Mouse (Mus musculus) forebrain, embryonic 14.5 days (tissue): ENCODE results near the gene Prune2. TPM values are rescaled to one million over a fixed set of nuclear protein-coding genes. Genes with fewer than 3 reads are reported as not detected.

Experiments used
- ATAC-seq: fragments of 200-750 bp; cut with Nextera tagmentation; 2 replicates; pipeline ENCODE4 v1.8.0; 2017; ENCODE audit warnings: mild to moderate bottlenecking, moderate library complexity
- DNase-seq: peaks from one replicate; pipeline ENCODE4 v3.0.0-alpha.2; 2015; ENCODE audit warnings: low spot score
- H3K27ac ChIP-seq: fragments of 300-500 bp; sonication (generic); 2 replicates; pipeline ENCODE4 v1.5.1; 2014; ENCODE audit warnings: low read depth, mild to moderate bottlenecking, control low read depth, low read length, moderate library complexity
- H3K27me3 ChIP-seq: fragments of 300-500 bp; sonication (generic); replicated peaks from 2 replicates; pipeline ENCODE4 v1.6.1; 2014; ENCODE audit warnings: low read length, control low read depth, mixed read lengths; ENCODE audit not compliant: control insufficient read depth, insufficient read depth
- H3K36me3 ChIP-seq: fragments of 300-500 bp; sonication (generic); 2 replicates; pipeline ENCODE4 v1.6.1; 2014; ENCODE audit warnings: low read length, control low read depth; ENCODE audit not compliant: control insufficient read depth, insufficient read depth
- H3K4me1 ChIP-seq: fragments of 300-500 bp; sonication (generic); 2 replicates; pipeline ENCODE4 v1.6.1; 2014; ENCODE audit warnings: antibody characterized with exemption, low read length, control low read depth; ENCODE audit not compliant: control insufficient read depth, insufficient read depth
- H3K4me2 ChIP-seq: fragments of 300-500 bp; sonication (generic); 2 replicates; pipeline ENCODE4 v1.6.1; 2014; ENCODE audit warnings: mild to moderate bottlenecking, control low read depth, low read length
- H3K4me3 ChIP-seq: fragments of 300-500 bp; sonication (generic); 2 replicates; pipeline ENCODE4 v1.5.1; 2014; ENCODE audit warnings: low read depth, low read length, control low read depth
- H3K9ac ChIP-seq: fragments of 300-500 bp; sonication (generic); 2 replicates; pipeline ENCODE4 v1.6.1; 2014; ENCODE audit warnings: mild to moderate bottlenecking, low read length, control low read depth, moderate library complexity
- H3K9me3 ChIP-seq: fragments of 300-500 bp; sonication (generic); replicated peaks from 2 replicates; pipeline ENCODE4 v1.6.1; 2016; ENCODE audit warnings: low read length, control low read depth, mixed read lengths; ENCODE audit not compliant: control insufficient read depth
- WGBS: fragments of 180-500 bp; shearing (Covaris S2); extraction: QIAGEN DNeasy Blood & Tissue Kit; methylation state at CpG from one replicate; pipeline ENCODE4 v1.1.7; 2014; 5-methylcytosine and 5-hydroxymethylcytosine counted together
- polyA plus RNA-seq: library from polyadenylated mRNA; unstranded; fragments of >200 nt; fragmentation: Nextera tagmentation; extraction: Ambion mirVana; gene quantifications from 2 replicates; pipeline ENCODE4 v1.2.1, GENCODE M21; 2014

Gene Prune2
- polyA plus RNA-seq, 1 experiment from 2014 or later: 2.6 TPM

DNA sequence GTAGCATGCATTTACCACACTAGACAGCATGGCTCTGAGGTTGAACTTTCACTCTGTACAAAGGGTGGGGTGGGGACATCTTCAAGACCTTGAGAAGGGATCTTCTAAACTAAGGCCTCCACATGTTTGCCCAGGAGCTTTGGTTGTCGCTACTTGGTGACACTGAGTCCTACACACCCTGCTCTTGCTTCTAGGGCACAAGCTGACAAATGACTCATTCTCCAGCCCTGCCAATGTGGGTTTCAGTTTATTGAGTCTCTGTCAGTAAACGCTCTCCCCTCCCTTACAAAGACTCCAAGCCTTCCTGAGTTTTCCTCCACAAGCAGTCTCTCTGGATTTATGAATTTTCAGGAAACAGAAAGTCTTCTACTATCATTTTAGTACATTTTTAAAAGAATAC is 307.3 kb downstream of the Prune2 start:
- Histone ChIP-seq H3K4me1 (no peaks in the 10 kb centered on the region), H3K36me3 (no peaks in the 10 kb centered on the region), H3K27ac (no peak overlapping the region), H3K4me2 (no peak overlapping the region), H3K4me3 (no peak overlapping the region), H3K9me3 (no peaks in the 10 kb centered on the region), H3K9ac (no peak overlapping the region), H3K27me3 (no peaks in the 10 kb centered on the region)
- ATAC-seq (no peak), DNase-seq (no peak)
- WGBS: 96% methylated on average over 2 of the region's 2 CpGs

DNA sequence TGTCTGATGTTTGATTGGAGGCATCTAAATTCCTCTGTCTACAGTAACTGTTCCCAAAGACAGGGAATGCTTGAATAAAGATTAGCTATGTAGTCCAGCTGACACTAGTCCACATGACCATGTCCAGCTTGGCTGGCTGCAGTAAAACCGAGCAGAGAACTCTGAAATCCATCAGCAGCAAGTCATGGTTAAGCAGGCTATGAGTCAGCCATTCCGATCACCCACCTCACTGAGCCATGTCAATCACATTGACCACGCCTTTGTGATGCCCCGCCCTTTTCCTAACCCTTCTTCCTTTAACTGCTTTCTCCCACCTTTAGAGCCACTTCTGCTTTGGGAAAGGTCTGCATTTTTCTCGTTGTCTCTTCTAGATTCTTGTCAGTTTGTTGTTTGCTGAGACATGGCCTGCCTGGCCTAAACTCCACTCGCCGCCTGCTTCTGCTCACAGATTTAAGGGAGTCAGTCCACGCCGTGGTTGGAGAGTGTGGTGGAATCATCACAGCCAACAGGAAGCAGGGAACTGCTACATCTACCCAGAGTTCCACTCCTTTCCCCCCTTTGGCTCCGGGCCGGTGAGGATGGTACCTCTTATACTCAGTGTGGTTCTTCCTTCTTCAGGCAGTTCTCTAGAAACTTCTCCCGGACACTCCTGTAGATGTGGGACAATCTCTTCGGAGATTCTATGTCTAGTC is 307.9 kb downstream of the Prune2 start:
- H3K4me3 ChIP-seq: no peak overlapping the region
- 91% methylated on average over 13 of the region's 13 CpGs for WGBS
- H3K9me3 ChIP-seq: 0 out of 2 replicates have a peak, but pooled peaks cover 3% of the 10 kb centered on the region
- no peak overlapping the region for H3K9ac ChIP-seq
- H3K27ac ChIP-seq: no peak overlapping the region
- H3K36me3 ChIP-seq: no peaks in the 10 kb centered on the region
- DNase-seq: no peak
- H3K4me1 ChIP-seq: no peaks in the 10 kb centered on the region
- H3K27me3 ChIP-seq: no peaks in the 10 kb centered on the region
- no peak for ATAC-seq
- no peak overlapping the region for H3K4me2 ChIP-seq

DNA sequence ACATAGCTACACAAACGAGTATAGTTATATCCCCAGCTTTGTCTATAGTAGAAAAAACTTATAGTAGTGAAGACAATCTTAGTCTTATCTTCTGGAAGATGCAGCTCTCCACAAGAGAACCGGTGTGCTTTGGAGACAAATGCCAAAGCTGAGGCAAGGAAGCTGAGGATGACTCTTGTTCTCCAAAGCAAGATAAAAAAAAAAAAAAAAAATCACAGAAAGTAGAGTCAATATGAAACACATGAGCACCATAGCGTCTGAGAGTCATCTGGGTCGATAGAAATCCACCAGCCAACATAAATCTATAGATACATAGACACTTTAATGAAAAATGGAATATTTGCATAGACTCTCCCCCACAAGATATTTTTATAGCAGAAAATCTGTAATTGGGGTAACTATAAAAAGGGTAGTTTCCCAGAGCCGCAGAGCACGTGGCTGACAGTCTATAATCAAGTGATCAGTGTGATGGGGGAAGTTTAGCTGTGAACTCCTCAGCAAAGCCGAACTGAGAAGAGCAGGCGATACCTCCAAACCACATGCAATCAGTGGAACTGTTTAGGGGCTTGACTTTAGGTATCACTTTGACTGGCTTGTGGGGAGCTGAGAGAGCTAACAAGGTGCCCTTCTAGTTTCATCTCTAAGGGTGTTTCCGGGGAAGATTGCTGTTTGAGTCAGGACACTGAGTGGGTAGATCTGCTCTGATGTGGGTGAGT is 308.7 kb downstream of the Prune2 start:
- WGBS: 92% methylated on average over 9 of the region's 9 CpGs
- no peaks in the 10 kb centered on the region for H3K36me3 ChIP-seq
- no peak for DNase-seq
- H3K9me3 ChIP-seq: 0 out of 2 replicates have a peak, but pooled peaks cover 3% of the 10 kb centered on the region
- no peak overlapping the region for H3K9ac ChIP-seq
- no peaks in the 10 kb centered on the region for H3K4me1 ChIP-seq
- no peak for ATAC-seq
- H3K27me3 ChIP-seq: no peaks in the 10 kb centered on the region
- no peak overlapping the region for H3K27ac ChIP-seq
- no peak overlapping the region for H3K4me3 ChIP-seq
- no peak overlapping the region for H3K4me2 ChIP-seq

DNA sequence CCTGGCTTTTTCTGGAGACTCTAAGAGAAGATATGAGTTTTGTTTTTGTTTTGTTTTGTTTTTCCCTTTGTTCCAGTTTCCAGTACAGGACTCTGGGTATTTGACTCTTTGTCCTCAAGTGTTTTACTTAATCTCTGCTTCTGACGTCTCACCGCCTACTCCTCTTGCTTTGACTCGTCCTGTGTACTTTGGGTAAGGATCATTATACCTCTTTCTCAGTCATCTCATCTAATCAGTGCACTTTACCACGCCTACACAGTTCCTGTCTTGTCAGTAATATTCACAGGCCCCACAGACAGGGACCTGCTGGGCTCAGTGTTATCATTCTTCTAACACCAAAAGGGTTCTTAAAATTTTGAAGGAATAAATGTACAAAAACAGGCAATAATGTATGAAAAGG is 312.8 kb downstream of the Prune2 start:
- Histone ChIP-seq H3K4me2 (no peak overlapping the region), H3K4me1 (no peaks in the 10 kb centered on the region), H3K27me3 (no peaks in the 10 kb centered on the region), H3K9me3 (0 out of 2 replicates have a peak, but pooled peaks cover 3% of the 10 kb centered on the region), H3K9ac (no peak overlapping the region), H3K27ac (no peak overlapping the region), H3K4me3 (no peak overlapping the region), H3K36me3 (no peaks in the 10 kb centered on the region)
- ATAC-seq: no peak
- WGBS: 86% methylated on average over 4 of the region's 4 CpGs
- no peak for DNase-seq

DNA sequence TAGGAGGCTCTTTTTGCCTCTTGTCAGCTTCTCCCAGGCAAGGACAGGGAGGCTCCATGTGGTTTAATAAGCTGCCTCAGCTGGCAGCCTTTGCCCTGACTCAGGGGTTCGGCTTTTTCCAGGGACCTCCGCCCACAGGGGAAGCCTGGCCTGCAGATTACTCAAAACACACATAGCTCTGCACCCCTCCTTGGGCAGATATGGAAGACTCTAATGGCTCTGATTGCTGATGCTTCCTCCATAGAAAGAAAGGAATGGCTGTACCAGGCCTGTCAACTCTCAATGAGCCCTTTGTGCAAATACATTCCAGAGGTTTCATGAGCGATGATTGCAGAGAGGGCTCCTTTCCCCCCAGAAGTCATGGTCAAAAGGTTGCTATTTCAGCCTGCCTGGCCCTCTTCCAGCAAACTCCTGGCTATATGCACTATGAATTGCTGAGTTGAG is 315.3 kb downstream of the Prune2 start:
- no peak overlapping the region for H3K27ac ChIP-seq
- H3K9ac ChIP-seq: no peak overlapping the region
- H3K4me2 ChIP-seq: no peak overlapping the region
- ATAC-seq (no peak), DNase-seq (peak; percentile 11)
- no peak overlapping the region for H3K4me3 ChIP-seq
- WGBS: 23% methylated on average over 3 of the region's 3 CpGs
- H3K4me1 ChIP-seq: no peaks in the 10 kb centered on the region
- 0 out of 2 replicates have a peak, but pooled peaks cover 3% of the 10 kb centered on the region for H3K9me3 ChIP-seq
- no peaks in the 10 kb centered on the region for H3K27me3 ChIP-seq
- H3K36me3 ChIP-seq: no peaks in the 10 kb centered on the region

DNA sequence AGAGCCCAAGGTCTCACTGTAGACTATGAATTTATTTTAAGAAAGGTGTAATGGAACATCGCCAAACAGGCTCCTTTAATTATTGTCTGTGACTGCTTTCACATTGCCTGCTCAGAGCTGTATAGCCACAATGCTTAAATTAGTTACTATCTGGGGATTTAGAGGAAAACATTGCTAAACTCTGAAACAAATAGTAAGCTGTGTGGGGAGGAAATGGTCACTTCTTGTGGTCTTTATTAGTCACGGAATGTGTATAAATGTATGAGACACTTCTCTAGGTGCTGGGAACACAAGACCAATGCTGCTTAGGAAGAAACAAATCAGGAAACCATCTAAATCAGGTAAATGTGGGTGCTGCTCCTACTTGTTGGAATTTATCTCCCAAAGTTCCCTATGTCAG is 317.1 kb downstream of the Prune2 start:
- Histone ChIP-seq H3K9me3 (0 out of 2 replicates have a peak, but pooled peaks cover 3% of the 10 kb centered on the region), H3K27me3 (no peaks in the 10 kb centered on the region), H3K9ac (no peak overlapping the region), H3K4me2 (no peak overlapping the region), H3K36me3 (no peaks in the 10 kb centered on the region), H3K4me1 (no peaks in the 10 kb centered on the region), H3K4me3 (no peak overlapping the region), H3K27ac (no peak overlapping the region)
- ATAC-seq (no peak), DNase-seq (no peak)
- WGBS: 92% methylated on average over 2 of the region's 2 CpGs

Other genes with a start within 250 kb of the Prune2 start
- gene Vps13a, start 175.2 kb upstream of the Prune2 start, polyA plus RNA-seq: 7.0 and 8.6 TPM in 2 replicates
- gene Foxb2, start 82.3 kb upstream of the Prune2 start, polyA plus RNA-seq: 0.15 and 0.23 TPM in 2 replicates